ENCODE assay signal across 8 mouse cellular contexts in genomic region chr17:85664618-85665320, GRCm38 (mm10). TPM values are rescaled to one million over a fixed set of nuclear protein-coding genes. Genes with fewer than 3 reads are reported as not detected.
A peak's percentile ranks its signal among the peaks of the same experiment; 100 is the strongest.
DNase-seq lines count a peak whose midpoint lies in the region; ATAC-seq and TF ChIP-seq lines count a peak whose summit lies in the region.

No protein-coding gene starts in this region.

- no peak overlapping the region for H3K4me3 ChIP-seq in bone marrow macrophage, adult 2 months (ENCODE audit: insufficient read depth, low read length)
- peak overlapping the region; percentile 30 for H3K4me3 ChIP-seq in embryonic facial prominence, embryonic 15.5 days (replicated peaks)
- peak overlapping the region; percentile 27 for H3K4me3 ChIP-seq in heart, embryonic 11.5 days (ENCODE audit: low read depth, low read length)
- peak overlapping the region; percentile 25 for H3K4me3 ChIP-seq in kidney, embryonic 14.5 days (ENCODE audit: low read length)
- peak overlapping the region; percentile 29 for H3K4me3 ChIP-seq in limb, embryonic 13.5 days
- H3K4me3 ChIP-seq in midbrain, embryonic 16.5 days (ENCODE audit: low read depth, low read length), result peak overlapping the region; percentile 27
- no peak overlapping the region for H3K4me3 ChIP-seq in testis, adult 2 months (ENCODE audit: control insufficient read depth, low read depth, low read length)

- no peak for TF ChIP-seq POLR2A in bone marrow macrophage, adult 2 months (IDR thresholded peaks at IDR 0.05; ENCODE audit: borderline replicate concordance, low read depth, low read length)
- TF ChIP-seq POLR2A in testis, adult 2 months (IDR thresholded peaks at IDR 0.05; ENCODE audit: control insufficient read depth, low read depth, low read length), result no peak

- no peak overlapping the region for H3K9ac ChIP-seq in embryonic facial prominence, embryonic 15.5 days
- H3K9ac ChIP-seq in heart, embryonic 11.5 days (ENCODE audit: low read depth, low read length), result no peak overlapping the region
- no peak overlapping the region for H3K9ac ChIP-seq in kidney, embryonic 14.5 days (ENCODE audit: low read depth, low read length)
- no peak overlapping the region for H3K9ac ChIP-seq in limb, embryonic 13.5 days
- H3K9ac ChIP-seq in midbrain, embryonic 16.5 days (ENCODE audit: low read depth, low read length), result no peak overlapping the region

- H3K4me2 ChIP-seq in embryonic facial prominence, embryonic 15.5 days (replicated peaks), result peak overlapping the region; percentile 48
- peak overlapping the region; percentile 58 for H3K4me2 ChIP-seq in heart, embryonic 11.5 days
- peak overlapping the region; percentile 40 for H3K4me2 ChIP-seq in kidney, embryonic 14.5 days (replicated peaks; ENCODE audit: low read depth, low read length)
- H3K4me2 ChIP-seq in limb, embryonic 13.5 days (replicated peaks), result peak overlapping the region; percentile 57
- H3K4me2 ChIP-seq in midbrain, embryonic 16.5 days (ENCODE audit: low read length), result peak overlapping the region; percentile 54

- H3K36me3 ChIP-seq in embryonic facial prominence, embryonic 15.5 days, result no peaks in the 10 kb centered on the region
- H3K36me3 ChIP-seq in heart, embryonic 11.5 days (ENCODE audit: control insufficient read depth, insufficient read depth, low read length), result no peaks in the 10 kb centered on the region
- no peaks in the 10 kb centered on the region for H3K36me3 ChIP-seq in kidney, embryonic 14.5 days (ENCODE audit: control insufficient read depth, insufficient read depth, low read length)
- H3K36me3 ChIP-seq in limb, embryonic 13.5 days, result no peaks in the 10 kb centered on the region
- H3K36me3 ChIP-seq in midbrain, embryonic 16.5 days (ENCODE audit: control insufficient read depth, insufficient read depth, low read length), result no peaks in the 10 kb centered on the region
- H3K36me3 ChIP-seq in testis, adult 2 months (ENCODE audit: control insufficient read depth, insufficient read depth, low read length), result no peaks in the 10 kb centered on the region

- WGBS in embryonic facial prominence, embryonic 15.5 days, result 2% methylated on average over 20 of the region's 20 CpGs
- 2% methylated on average over 20 of the region's 20 CpGs for whole genome bisulfite sequencing in heart, embryonic 11.5 days (ENCODE audit: insufficient replicate concordance)
- 2% methylated on average over 20 of the region's 20 CpGs for WGBS in kidney, embryonic 14.5 days
- WGBS in limb, embryonic 13.5 days, result 2% methylated on average over 20 of the region's 20 CpGs
- 2% methylated on average over 20 of the region's 20 CpGs for WGBS in midbrain, embryonic 16.5 days

- peak; percentile 65 for DNase-seq in CD4-positive, CD25-positive, alpha-beta regulatory T cell, adult 2 months (ENCODE audit: low read depth, low spot score)

- H3K27me3 ChIP-seq in embryonic facial prominence, embryonic 15.5 days, result peaks cover 13% of the 10 kb centered on the region
- peaks cover 41% of the 10 kb centered on the region for H3K27me3 ChIP-seq in heart, embryonic 11.5 days (ENCODE audit: control insufficient read depth, insufficient read depth, low read length)
- peaks cover 12% of the 10 kb centered on the region; the same call in 1 of the 2 replicates for H3K27me3 ChIP-seq in kidney, embryonic 14.5 days (ENCODE audit: control insufficient read depth, insufficient read depth, low read length)
- H3K27me3 ChIP-seq in limb, embryonic 13.5 days, result peaks cover 55% of the 10 kb centered on the region
- peaks cover 15% of the 10 kb centered on the region for H3K27me3 ChIP-seq in midbrain, embryonic 16.5 days (ENCODE audit: control insufficient read depth, insufficient read depth, low read depth, low read length)
- no peaks in the 10 kb centered on the region for H3K27me3 ChIP-seq in testis, adult 2 months (ENCODE audit: control insufficient read depth, insufficient read depth, low read length)

- no peaks in the 10 kb centered on the region for H3K9me3 ChIP-seq in embryonic facial prominence, embryonic 15.5 days (replicated peaks)
- H3K9me3 ChIP-seq in heart, embryonic 11.5 days (replicated peaks; ENCODE audit: control insufficient read depth, low read length), result no peaks in the 10 kb centered on the region
- no peaks in the 10 kb centered on the region for H3K9me3 ChIP-seq in kidney, embryonic 14.5 days (ENCODE audit: control insufficient read depth, low read length)
- no peaks in the 10 kb centered on the region for H3K9me3 ChIP-seq in limb, embryonic 13.5 days
- H3K9me3 ChIP-seq in midbrain, embryonic 16.5 days (replicated peaks; ENCODE audit: control insufficient read depth, low read length, poor library complexity, severe bottlenecking), result no peaks in the 10 kb centered on the region

- no peak overlapping the region for H3K27ac ChIP-seq in bone marrow macrophage, adult 2 months (ENCODE audit: insufficient read depth, low read depth, low read length)
- no peak overlapping the region for H3K27ac ChIP-seq in embryonic facial prominence, embryonic 15.5 days (replicated peaks)
- H3K27ac ChIP-seq in heart, embryonic 11.5 days (ENCODE audit: low read depth, low read length), result no peak overlapping the region
- no peak overlapping the region for H3K27ac ChIP-seq in kidney, embryonic 14.5 days (ENCODE audit: low read depth, low read length)
- no peak overlapping the region for H3K27ac ChIP-seq in limb, embryonic 13.5 days
- no peak overlapping the region for H3K27ac ChIP-seq in midbrain, embryonic 16.5 days (ENCODE audit: low read length)
- H3K27ac ChIP-seq in testis, adult 2 months (ENCODE audit: control insufficient read depth, insufficient read depth, low read depth, low read length), result no peak overlapping the region

- ATAC-seq in embryonic facial prominence, embryonic 15.5 days (ENCODE audit: insufficient number of reproducible peaks, low FRiP score, low TSS enrichment, low read depth), result peak; percentile 73
- ATAC-seq in heart, embryonic 11.5 days (replicated peaks; ENCODE audit: insufficient number of reproducible peaks, low FRiP score, low TSS enrichment), result no peak
- ATAC-seq in kidney, embryonic 14.5 days (ENCODE audit: low FRiP score, low TSS enrichment), result peak; percentile 86
- ATAC-seq in limb, embryonic 13.5 days (ENCODE audit: low FRiP score, low read depth), result peak; percentile 75
- peak; percentile 85 for ATAC-seq in midbrain, embryonic 16.5 days

- TF ChIP-seq CTCF in bone marrow macrophage, adult 2 months (IDR thresholded peaks at IDR 0.05; ENCODE audit: low read depth, low read length), result peak; percentile 65
- TF ChIP-seq CTCF in testis, adult 2 months (IDR thresholded peaks at IDR 0.05; ENCODE audit: control insufficient read depth, insufficient read depth, insufficient replicate concordance, low read depth, low read length), result peak; percentile 56; the same call in 1 of the 2 replicates

- no peaks in the 10 kb centered on the region for H3K4me1 ChIP-seq in bone marrow macrophage, adult 2 months (ENCODE audit: control insufficient read depth, insufficient read depth, low read length)
- H3K4me1 ChIP-seq in embryonic facial prominence, embryonic 15.5 days, result peaks cover 8% of the 10 kb centered on the region; the same call in 1 of the 2 replicates
- H3K4me1 ChIP-seq in heart, embryonic 11.5 days (ENCODE audit: control insufficient read depth, insufficient read depth, low read length), result no peaks in the 10 kb centered on the region
- H3K4me1 ChIP-seq in kidney, embryonic 14.5 days (ENCODE audit: control insufficient read depth, insufficient read depth, low read length), result no peaks in the 10 kb centered on the region
- peaks cover 11% of the 10 kb centered on the region for H3K4me1 ChIP-seq in limb, embryonic 13.5 days
- H3K4me1 ChIP-seq in midbrain, embryonic 16.5 days (ENCODE audit: control insufficient read depth, insufficient read depth, low read length), result no peaks in the 10 kb centered on the region
- H3K4me1 ChIP-seq in testis, adult 2 months (ENCODE audit: control insufficient read depth, insufficient read depth, low read length), result no peaks in the 10 kb centered on the region

RNA-seq across cellular contexts. Expression of gene Six2, which starts 23.3 kb away (rescaled TPM):
- polyA plus RNA-seq in bone marrow macrophage, adult 2 months (2012; ENCODE audit: insufficient read depth, insufficient read length, missing spikeins), result not detected in 2 replicates
- 8.2 and 10.7 TPM in 2 replicates for polyA plus RNA-seq in embryonic facial prominence, embryonic 15.5 days (2015; fragmentation: Nextera tagmentation; extraction: Ambion mirVana)
- polyA plus RNA-seq in heart, embryonic 11.5 days (2014; fragmentation: Nextera tagmentation; extraction: Ambion mirVana), result 1.5 and 2.1 TPM in 2 replicates
- 21.2 and 24.5 TPM in 2 replicates for polyA plus RNA-seq in kidney, embryonic 14.5 days (2014; fragmentation: Nextera tagmentation; extraction: Ambion mirVana)
- 8.7 and 9.7 TPM in 2 replicates for polyA plus RNA-seq in limb, embryonic 13.5 days (2015; fragmentation: Nextera tagmentation; extraction: Ambion mirVana)
- 0.16 and 0.33 TPM in 2 replicates for polyA plus RNA-seq in midbrain, embryonic 16.5 days (2015; fragmentation: Nextera tagmentation; extraction: Ambion mirVana)
- 3.1 and 4.6 TPM in 2 replicates for polyA plus RNA-seq in testis, adult 2 months (2012; rRNA removed)

RNA-seq across cellular contexts. Expression of gene Six3, which starts 51.4 kb away (rescaled TPM):
- polyA plus RNA-seq in bone marrow macrophage, adult 2 months (2012; ENCODE audit: insufficient read depth, insufficient read length, missing spikeins), result not detected in 2 replicates
- 6.0 and 6.6 TPM in 2 replicates for polyA plus RNA-seq in embryonic facial prominence, embryonic 15.5 days (2015; fragmentation: Nextera tagmentation; extraction: Ambion mirVana)
- not detected in 2 replicates for polyA plus RNA-seq in heart, embryonic 11.5 days (2014; fragmentation: Nextera tagmentation; extraction: Ambion mirVana)
- polyA plus RNA-seq in kidney, embryonic 14.5 days (2014; fragmentation: Nextera tagmentation; extraction: Ambion mirVana), result not detected in 2 replicates
- polyA plus RNA-seq in limb, embryonic 13.5 days (2015; fragmentation: Nextera tagmentation; extraction: Ambion mirVana), result not detected in 2 replicates
- 19.1 and 24.2 TPM in 2 replicates for polyA plus RNA-seq in midbrain, embryonic 16.5 days (2015; fragmentation: Nextera tagmentation; extraction: Ambion mirVana)
- polyA plus RNA-seq in testis, adult 2 months (2012; rRNA removed), result not detected in 2 replicates

Comparison
In these comparisons a context has a peak if more than half of its experiments do, and no peak if none do; other contexts are left out.
1. H3K4me3 ChIP-seq: peak in embryonic facial prominence, embryonic 15.5 days (single experiment), heart, embryonic 11.5 days (single experiment), kidney, embryonic 14.5 days (single experiment), limb, embryonic 13.5 days (single experiment) and midbrain, embryonic 16.5 days (single experiment); none in bone marrow macrophage, adult 2 months (single experiment) and testis, adult 2 months (single experiment).
2. Peak in every context shown above with its lines, with median percentiles within 50 percentile points of each other: H3K4me2 ChIP-seq.